Mouse (Mus musculus): ENCODE results near the gene Gm47955. TPM values are rescaled to one million over a fixed set of nuclear protein-coding genes. Genes with fewer than 3 reads are reported as not detected.
"Not testable (repeated sequence)": the region's sequence is repeated elsewhere in the genome, so short reads cannot be mapped to it uniquely, and the experiment has no call there.

The Gm47955 gene
- not detected in 2 replicates for total RNA-seq (2017)

GRCm38 (mm10) chr1:82959870-82960385 is at the start of gene Gm47955:
Gene Gm47955, plus strand, starts transcription at chr1:82960286.
- no peak for ATAC-seq (ENCODE audit: extremely low read depth, insufficient number of reproducible peaks, low FRiP score, poor library complexity, severe bottlenecking)

DNA sequence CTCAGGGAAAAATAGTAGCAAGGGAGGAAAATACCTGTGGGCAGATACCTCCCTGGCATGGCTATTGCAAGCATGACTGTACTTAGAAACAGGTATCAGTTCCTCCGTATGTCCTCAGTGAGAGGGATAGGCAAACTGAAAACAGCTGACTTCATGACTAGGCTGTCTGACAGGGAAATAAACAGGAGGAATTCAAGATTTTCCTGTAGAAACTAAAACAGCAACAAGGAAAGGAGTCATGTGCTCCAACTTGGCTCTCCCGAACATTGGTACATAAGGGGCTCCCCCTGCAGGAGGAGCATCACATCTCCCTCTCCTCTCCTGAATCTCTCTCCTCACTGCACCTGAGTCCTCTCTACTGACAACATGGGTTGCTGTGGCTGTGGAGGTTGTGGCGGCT is 47.1 kb upstream of the Gm47955 start, which contains the start of gene A030005L19Rik:
Gene A030005L19Rik (plus strand): TSS at position 301 of the 400 bp plus-strand sequence.
- no peak for ATAC-seq (ENCODE audit: extremely low read depth, insufficient number of reproducible peaks, low FRiP score, poor library complexity, severe bottlenecking)

DNA sequence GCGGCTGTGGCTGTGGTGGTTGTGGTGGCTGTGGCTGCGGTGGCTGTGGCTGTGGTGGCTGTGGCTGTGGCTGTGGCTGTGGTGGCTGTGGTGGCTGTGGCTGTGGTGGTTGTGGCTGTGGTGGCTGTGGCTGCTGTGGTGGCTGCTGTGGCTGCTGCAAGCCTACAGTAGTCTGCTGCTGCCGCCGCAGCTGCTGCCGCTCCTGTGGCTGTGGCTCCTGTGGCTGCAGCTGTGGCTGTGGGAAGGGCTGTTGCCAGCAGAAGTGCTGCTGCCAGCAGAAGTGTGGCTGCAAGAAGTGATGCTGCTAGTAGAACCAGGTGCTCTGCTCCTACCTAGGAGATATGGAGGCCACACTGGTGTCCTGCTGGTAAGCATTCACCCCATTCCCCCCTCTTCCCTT is 46.7 kb upstream of the Gm47955 start:
- not testable (repeated sequence) for ATAC-seq (ENCODE audit: extremely low read depth, insufficient number of reproducible peaks, low FRiP score, poor library complexity, severe bottlenecking)

DNA sequence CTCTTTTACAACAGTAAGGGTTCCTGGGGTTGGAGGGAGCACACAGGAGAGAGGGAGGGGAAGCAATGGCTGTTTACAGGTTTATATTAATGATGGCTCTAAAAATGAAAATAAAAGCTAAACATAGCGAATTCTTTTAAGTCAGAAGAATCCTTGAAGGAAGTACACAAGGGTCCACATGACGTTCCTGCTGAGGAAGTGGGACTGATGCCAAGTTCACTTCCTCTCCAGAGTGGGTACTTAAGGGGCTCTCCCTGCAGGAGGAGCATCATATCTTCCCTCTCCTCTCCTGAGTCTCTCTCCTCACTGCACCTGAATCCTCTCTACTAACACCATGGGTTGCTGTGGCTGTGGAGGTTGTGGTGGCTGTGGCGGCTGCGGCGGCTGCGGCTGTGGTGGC is 35.4 kb upstream of the Gm47955 start, which contains the start of gene A030014E15Rik:
Gene A030014E15Rik (plus strand): TSS at position 268 of the 400 bp plus-strand sequence.
- ATAC-seq (ENCODE audit: extremely low read depth, insufficient number of reproducible peaks, low FRiP score, poor library complexity, severe bottlenecking): no peak

DNA sequence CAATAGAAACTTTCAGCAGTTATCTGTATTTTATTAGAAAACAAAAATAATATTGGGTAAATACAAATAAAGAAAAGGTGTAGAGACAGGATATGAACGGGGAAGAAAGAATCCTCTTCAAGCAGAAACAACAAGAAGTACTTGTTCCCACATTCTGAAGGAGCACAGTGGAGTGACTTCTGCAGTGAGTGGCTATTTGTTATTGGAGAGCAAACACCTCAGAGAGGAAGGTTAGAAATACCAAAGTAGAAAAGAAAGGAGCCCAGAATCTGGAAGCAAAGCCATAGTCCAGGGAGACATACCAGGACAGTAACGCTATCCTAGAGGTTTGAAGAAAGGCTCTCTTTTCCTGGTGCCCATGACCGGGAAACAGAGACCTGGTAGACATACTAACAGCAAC is 29.5 kb upstream of the Gm47955 start:
- ATAC-seq (ENCODE audit: extremely low read depth, insufficient number of reproducible peaks, low FRiP score, poor library complexity, severe bottlenecking): not testable (repeated sequence)

DNA sequence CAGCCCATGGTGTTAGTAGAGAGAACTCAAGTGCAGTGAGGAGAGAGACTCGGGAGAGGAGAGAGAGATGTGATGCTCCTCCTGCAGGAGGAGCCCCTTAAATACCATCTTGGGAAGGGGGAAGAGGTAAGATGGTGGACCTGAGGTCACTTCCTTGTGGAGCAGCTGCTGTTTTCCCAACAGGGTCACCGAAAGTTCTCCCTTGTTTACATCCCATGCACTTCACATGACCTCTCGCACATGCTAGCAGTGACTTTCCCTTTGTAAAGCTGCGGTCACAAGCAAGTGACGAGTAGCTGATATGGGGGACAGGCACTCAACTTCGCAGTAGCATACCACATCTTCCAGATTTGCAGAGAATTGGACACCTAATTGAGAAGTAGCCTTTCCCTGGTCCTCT is 28.8 kb upstream of the Gm47955 start, which contains the start of gene Gm6217:
Gene Gm6217 (minus strand): TSS at position 74 of the 400 bp plus-strand sequence.
- ATAC-seq (ENCODE audit: extremely low read depth, insufficient number of reproducible peaks, low FRiP score, poor library complexity, severe bottlenecking): not testable (repeated sequence)

GRCm38 (mm10) chr1:82938666-82939065 is 21.4 kb upstream of the Gm47955 start:
- ATAC-seq (ENCODE audit: extremely low read depth, insufficient number of reproducible peaks, low FRiP score, poor library complexity, severe bottlenecking): no peak

- not testable (repeated sequence) for ATAC-seq (ENCODE audit: extremely low read depth, insufficient number of reproducible peaks, low FRiP score, poor library complexity, severe bottlenecking)
These were observed 17.6 kb upstream of the Gm47955 start for GRCm38 (mm10) chr1:82942505-82942904.

- not testable (repeated sequence) for ATAC-seq (ENCODE audit: extremely low read depth, insufficient number of reproducible peaks, low FRiP score, poor library complexity, severe bottlenecking)
These were observed 16.8 kb upstream of the Gm47955 start, which contains the start of gene A030003K21Rik for GRCm38 (mm10) chr1:82943295-82943694. Gene A030003K21Rik, minus strand, starts transcription at chr1:82943388.

DNA sequence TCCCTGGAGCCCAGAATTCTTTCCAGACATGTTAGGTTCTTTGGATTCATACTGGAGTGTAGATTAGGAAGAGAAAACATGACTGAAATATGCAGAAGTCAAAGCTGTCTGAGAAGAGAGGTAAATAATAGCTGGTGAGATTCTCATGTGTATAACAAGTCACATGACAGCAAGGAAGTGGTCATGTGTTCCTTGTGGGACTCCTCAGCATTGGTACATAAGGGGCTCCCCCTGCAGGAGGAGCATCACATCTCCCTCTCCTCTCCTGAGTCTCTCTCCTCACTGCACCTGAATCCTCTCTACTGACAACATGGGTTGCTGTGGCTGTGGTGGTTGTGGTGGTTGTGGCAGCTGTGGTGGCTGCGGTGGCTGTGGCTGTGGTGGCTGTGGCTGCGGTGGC is 14.1 kb upstream of the Gm47955 start:
- not testable (repeated sequence) for ATAC-seq (ENCODE audit: extremely low read depth, insufficient number of reproducible peaks, low FRiP score, poor library complexity, severe bottlenecking)

- ATAC-seq (ENCODE audit: extremely low read depth, insufficient number of reproducible peaks, low FRiP score, poor library complexity, severe bottlenecking): no peak
These were observed 11.5 kb upstream of the Gm47955 start for GRCm38 (mm10) chr1:82948601-82949000.

DNA sequence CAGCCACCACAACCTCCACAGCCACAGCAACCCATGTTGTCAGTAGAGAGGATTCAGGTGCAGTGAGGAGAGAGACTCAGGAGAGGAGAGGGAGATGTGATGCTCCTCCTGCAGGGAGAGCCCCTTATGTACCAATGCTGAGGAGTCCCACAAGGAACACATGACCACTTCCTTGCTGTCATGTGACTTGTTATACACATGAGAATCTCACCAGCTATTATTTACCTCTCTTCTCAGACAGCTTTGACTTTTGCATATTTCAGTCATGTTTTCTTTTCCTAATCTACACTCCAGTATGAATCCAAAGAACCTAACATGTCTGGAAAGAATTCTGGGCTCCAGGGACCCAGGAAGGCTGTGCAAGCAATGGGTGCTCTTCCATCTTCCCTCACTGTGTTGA is 4.2 kb upstream of the Gm47955 start, which contains the start of gene Gm7544:
Gene Gm7544 (minus strand): TSS at position 101 of the 400 bp plus-strand sequence.
- ATAC-seq (ENCODE audit: extremely low read depth, insufficient number of reproducible peaks, low FRiP score, poor library complexity, severe bottlenecking): not testable (repeated sequence)

GRCm38 (mm10) chr1:82966413-82966812 is 6.3 kb downstream of the Gm47955 start:
- ATAC-seq (ENCODE audit: extremely low read depth, insufficient number of reproducible peaks, low FRiP score, poor library complexity, severe bottlenecking): no peak

GRCm38 (mm10) chr1:82972046-82972445 is 12.0 kb downstream of the Gm47955 start:
- no peak for ATAC-seq (ENCODE audit: extremely low read depth, insufficient number of reproducible peaks, low FRiP score, poor library complexity, severe bottlenecking)

DNA sequence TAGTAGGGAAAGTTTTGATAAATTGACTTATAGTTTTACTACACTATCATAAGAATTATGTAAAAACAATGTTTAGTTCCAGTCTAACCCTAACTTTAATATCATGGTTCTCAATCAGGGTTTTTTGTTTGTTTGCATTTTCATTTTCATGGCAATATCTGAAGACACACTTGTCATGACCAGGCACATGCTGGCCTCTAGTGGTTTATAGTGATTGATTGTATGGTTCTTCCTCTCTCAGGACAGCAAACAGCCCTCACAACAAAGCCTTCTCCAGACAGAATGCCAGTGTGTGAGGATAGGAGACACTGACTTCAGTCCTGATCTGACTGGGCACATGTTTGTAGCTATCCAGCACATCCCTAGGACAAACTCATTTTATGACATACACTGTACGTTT is 13.2 kb downstream of the Gm47955 start:
- ATAC-seq (ENCODE audit: extremely low read depth, insufficient number of reproducible peaks, low FRiP score, poor library complexity, severe bottlenecking): no peak

- no peak for ATAC-seq (ENCODE audit: extremely low read depth, insufficient number of reproducible peaks, low FRiP score, poor library complexity, severe bottlenecking)
These were observed 13.8 kb downstream of the Gm47955 start for GRCm38 (mm10) chr1:82973901-82974300.

- no peak for ATAC-seq (ENCODE audit: extremely low read depth, insufficient number of reproducible peaks, low FRiP score, poor library complexity, severe bottlenecking)
These were observed 14.3 kb downstream of the Gm47955 start for GRCm38 (mm10) chr1:82974342-82974741.

DNA sequence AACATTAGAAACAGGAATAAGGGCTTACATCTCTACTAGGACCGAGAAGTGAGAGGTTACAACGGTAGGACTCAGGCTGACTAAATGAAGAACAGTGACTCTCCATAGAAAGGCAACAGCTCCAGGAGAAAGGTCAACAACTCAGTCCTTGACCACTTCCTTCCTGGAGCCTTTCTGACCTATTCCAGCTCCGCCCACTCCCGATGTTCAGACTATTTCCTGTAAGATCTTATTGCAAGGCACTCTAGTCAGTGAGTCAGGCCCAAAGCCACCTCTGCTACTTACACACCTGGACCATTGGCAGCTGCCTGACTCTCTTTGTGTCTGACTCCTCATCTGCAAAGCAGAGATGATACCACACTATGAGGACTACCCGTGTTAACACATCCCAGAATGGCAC is 15.7 kb downstream of the Gm47955 start:
- no peak for ATAC-seq (ENCODE audit: extremely low read depth, insufficient number of reproducible peaks, low FRiP score, poor library complexity, severe bottlenecking)

DNA sequence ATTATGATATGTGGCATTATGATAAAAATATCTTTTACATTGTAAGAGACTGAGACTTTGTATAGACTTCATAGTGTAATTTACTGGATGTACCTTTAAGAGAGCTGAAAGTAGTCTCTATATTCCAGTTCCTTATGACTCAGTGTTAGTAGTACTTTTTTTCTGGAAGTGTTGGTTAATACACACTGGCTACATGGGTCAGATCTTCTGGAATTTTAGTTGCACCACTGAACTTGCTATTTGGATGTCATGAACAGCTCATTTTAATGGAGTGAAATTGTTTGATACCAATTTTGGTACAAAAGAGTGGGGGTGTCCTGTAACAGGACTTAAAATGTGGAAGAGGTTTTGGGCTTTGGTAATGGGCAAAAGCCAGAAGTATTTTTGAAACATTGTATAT is 17.8 kb downstream of the Gm47955 start:
- ATAC-seq (ENCODE audit: extremely low read depth, insufficient number of reproducible peaks, low FRiP score, poor library complexity, severe bottlenecking): no peak

DNA sequence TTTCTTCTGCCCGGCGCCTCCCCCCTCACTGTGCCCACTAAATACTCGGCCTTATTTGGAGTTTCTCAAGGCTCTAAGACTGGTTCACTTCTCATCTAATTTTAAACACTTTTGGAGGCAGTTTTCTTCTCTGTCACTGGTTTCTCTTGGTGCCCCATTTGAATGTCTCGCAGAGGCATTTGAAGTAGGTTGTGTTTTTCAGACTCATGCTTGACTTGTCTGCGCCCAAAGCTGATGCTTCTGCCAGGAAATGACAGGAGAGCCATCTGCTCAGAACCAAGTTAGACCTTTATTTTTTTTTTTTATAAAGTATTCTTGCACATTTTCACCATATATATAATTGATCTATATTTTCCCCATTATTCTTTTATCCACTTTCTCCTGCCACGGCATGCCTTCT is 26.7 kb downstream of the Gm47955 start:
- no peak for ATAC-seq (ENCODE audit: extremely low read depth, insufficient number of reproducible peaks, low FRiP score, poor library complexity, severe bottlenecking)

Measured in neutrophil, adult 5-6 weeks (primary cell).